Mouse (Mus musculus): ENCODE results near the gene Gimap1. TPM values are rescaled to one million over a fixed set of nuclear protein-coding genes. Genes with fewer than 3 reads are reported as not detected.

Gene Gimap1
- total RNA-seq (2014; fragmentation: Nextera tagmentation) (0.43 and 3.1 TPM in 2 replicates), total RNA-seq (2017) (0.93 and 2.0 TPM in 2 replicates)

GRCm38 (mm10) chr6:48738961-48739779 is at the start of gene Gimap1:
Gene Gimap1, plus strand, starts transcription at chr6:48739054.
- ATAC-seq (replicated peaks; ENCODE audit: poor library complexity, severe bottlenecking): peak; percentile 53

- ATAC-seq (replicated peaks; ENCODE audit: poor library complexity, severe bottlenecking): no peak
Observed at GRCm38 (mm10) chr6:48689320-48689719, 49.5 kb upstream of the Gimap1 start.

GRCm38 (mm10) chr6:48692962-48693361 is 45.9 kb upstream of the Gimap1 start:
- peak; percentile 30 for ATAC-seq (replicated peaks; ENCODE audit: poor library complexity, severe bottlenecking)

- no peak for ATAC-seq (replicated peaks; ENCODE audit: poor library complexity, severe bottlenecking)
Observed at GRCm38 (mm10) chr6:48696830-48697554, 41.9 kb upstream of the Gimap1 start.

- ATAC-seq (replicated peaks; ENCODE audit: poor library complexity, severe bottlenecking): no peak
Observed at GRCm38 (mm10) chr6:48697555-48697930, 41.3 kb upstream of the Gimap1 start.

GRCm38 (mm10) chr6:48698066-48698856 is 40.6 kb upstream of the Gimap1 start:
- no peak for ATAC-seq (replicated peaks; ENCODE audit: poor library complexity, severe bottlenecking)

GRCm38 (mm10) chr6:48698888-48699287 is 40.0 kb upstream of the Gimap1 start:
- peak; percentile 82 for ATAC-seq (replicated peaks; ENCODE audit: poor library complexity, severe bottlenecking)

GRCm38 (mm10) chr6:48700251-48701075 is 38.4 kb upstream of the Gimap1 start:
- ATAC-seq (replicated peaks; ENCODE audit: poor library complexity, severe bottlenecking): peak; percentile 76

GRCm38 (mm10) chr6:48702146-48702545 is 36.7 kb upstream of the Gimap1 start:
- no peak for ATAC-seq (replicated peaks; ENCODE audit: poor library complexity, severe bottlenecking)

GRCm38 (mm10) chr6:48702601-48703000 is 36.3 kb upstream of the Gimap1 start:
- no peak for ATAC-seq (replicated peaks; ENCODE audit: poor library complexity, severe bottlenecking)

GRCm38 (mm10) chr6:48704146-48704545 is 34.7 kb upstream of the Gimap1 start:
- no peak for ATAC-seq (replicated peaks; ENCODE audit: poor library complexity, severe bottlenecking)

GRCm38 (mm10) chr6:48706130-48706529 is 32.7 kb upstream of the Gimap1 start:
- no peak for ATAC-seq (replicated peaks; ENCODE audit: poor library complexity, severe bottlenecking)

GRCm38 (mm10) chr6:48718455-48718854 is 20.4 kb upstream of the Gimap1 start, which contains the start of the genes Gm28053 and Gimap7:
Gene Gm28053, plus strand, starts transcription at chr6:48718607.
Gene Gimap7, plus strand, starts transcription at chr6:48718621.
- ATAC-seq (replicated peaks; ENCODE audit: poor library complexity, severe bottlenecking): peak; percentile 58

GRCm38 (mm10) chr6:48720326-48720725 is 18.5 kb upstream of the Gimap1 start:
- ATAC-seq (replicated peaks; ENCODE audit: poor library complexity, severe bottlenecking): no peak

- no peak for ATAC-seq (replicated peaks; ENCODE audit: poor library complexity, severe bottlenecking)
Observed at GRCm38 (mm10) chr6:48723468-48723867, 15.4 kb upstream of the Gimap1 start.

- ATAC-seq (replicated peaks; ENCODE audit: poor library complexity, severe bottlenecking): no peak
Observed at GRCm38 (mm10) chr6:48725476-48725875, 13.4 kb upstream of the Gimap1 start.

GRCm38 (mm10) chr6:48727761-48728160 is 11.1 kb upstream of the Gimap1 start:
- peak; percentile 40; the same call in 1 of the 2 replicates for ATAC-seq (replicated peaks; ENCODE audit: poor library complexity, severe bottlenecking)

- no peak for ATAC-seq (replicated peaks; ENCODE audit: poor library complexity, severe bottlenecking)
Observed at GRCm38 (mm10) chr6:48732864-48733304, 6.0 kb upstream of the Gimap1 start.

- ATAC-seq (replicated peaks; ENCODE audit: poor library complexity, severe bottlenecking): no peak
Observed at GRCm38 (mm10) chr6:48733660-48734059, 5.2 kb upstream of the Gimap1 start.

GRCm38 (mm10) chr6:48737053-48737452 is 1.8 kb upstream of the Gimap1 start:
- ATAC-seq (replicated peaks; ENCODE audit: poor library complexity, severe bottlenecking): peak; percentile 69
